Mouse (Mus musculus) liver, adult 2 months (tissue): ENCODE results near the gene Rbm14.

Source experiments
- CTCF ChIP-seq: fragments of 200-500 bp; IDR thresholded peaks from 2 replicates; pipeline ENCODE4 v1.5.1; 2011; ENCODE audit warnings: low read depth, low read length, control low read depth
- POLR2A ChIP-seq: fragments of 200-500 bp; IDR thresholded peaks from 2 replicates; pipeline ENCODE4 v1.6.1; 2011; ENCODE audit warnings: low read length, control low read depth; ENCODE audit not compliant: insufficient read depth; ENCODE audit errors: extremely low read depth

DNA sequence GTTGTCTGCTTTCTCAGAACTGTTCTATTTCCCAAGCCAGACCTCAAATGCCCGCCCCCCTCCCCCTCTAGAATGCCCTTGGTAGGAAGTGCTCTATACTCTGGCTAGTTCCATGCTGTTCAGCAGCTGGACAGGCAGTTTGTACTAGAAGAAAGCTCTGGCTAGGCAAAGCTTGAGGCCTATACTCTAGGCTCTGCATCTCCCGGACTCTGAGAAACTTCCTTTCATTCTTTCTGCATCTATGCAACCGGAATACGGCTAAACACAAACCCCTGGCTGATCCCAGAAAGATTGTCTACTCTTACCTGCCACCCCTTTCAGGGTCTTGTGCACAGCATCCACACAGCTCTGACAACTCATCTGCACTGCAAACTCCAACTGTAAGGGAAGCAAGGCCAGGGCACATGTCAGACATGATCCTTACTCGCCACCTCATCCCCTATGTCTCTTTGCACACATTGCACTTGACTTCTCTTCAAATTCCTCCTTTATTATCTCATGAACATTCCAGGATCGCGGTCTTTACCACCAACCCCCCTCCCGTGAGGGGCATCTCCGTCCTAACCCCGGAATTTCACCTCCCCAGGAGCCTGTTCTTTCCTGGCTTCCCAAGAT is 27.2 kb upstream of the Rbm14 start:
- no peak for TF ChIP-seq CTCF
- no peak for TF ChIP-seq POLR2A
